Mouse (Mus musculus): ENCODE results near the gene Tmem163.

GRCm38 (mm10) chr1:127512709-127513108, 166.6 kb downstream of the Tmem163 start:
- TF ChIP-seq POLR2A (IDR thresholded peaks at IDR 0.05; ENCODE audit: low read depth, low read length) (peak; percentile 41; the same call in 1 of the 2 replicates), USF2 (conservative IDR thresholded peaks at IDR 0.05; ENCODE audit: low read depth, low read length) (no peak)
